Mouse (Mus musculus) heart, adult 11 months (tissue): Measurements from ENCODE around the gene Ank3.
A peak's percentile ranks its signal among the peaks of the same experiment; 100 is the strongest.

Source experiments
- DNase-seq: peaks from one replicate; pipeline ENCODE4 v3.0.0; 2022

The Ank3 gene

GRCm38 (mm10) chr10:70021667-70022066 lies 623.1 kb downstream of the Ank3 start:
- DNase-seq: peak; percentile 90

DNA sequence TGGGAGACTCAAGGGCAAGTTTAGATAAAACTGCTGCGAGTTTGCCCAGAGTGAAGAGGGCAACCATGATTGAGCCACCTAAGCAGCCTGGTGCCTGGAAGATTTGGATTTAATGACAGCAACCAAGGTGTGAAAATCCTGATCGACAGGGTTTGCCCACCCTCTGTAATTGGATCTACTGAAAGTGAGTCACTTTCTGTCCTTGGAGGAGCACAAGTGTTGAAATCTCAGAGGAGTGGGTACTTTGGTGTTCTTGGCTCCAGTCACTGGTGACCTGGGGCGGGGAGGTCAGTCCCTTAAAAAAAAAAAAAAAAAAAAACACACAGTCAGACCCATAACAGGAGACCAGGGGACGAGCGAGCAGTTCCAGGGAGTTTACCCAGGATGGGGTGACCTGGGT lies 624.0 kb downstream of the Ank3 start:
- DNase-seq: no peak

DNA sequence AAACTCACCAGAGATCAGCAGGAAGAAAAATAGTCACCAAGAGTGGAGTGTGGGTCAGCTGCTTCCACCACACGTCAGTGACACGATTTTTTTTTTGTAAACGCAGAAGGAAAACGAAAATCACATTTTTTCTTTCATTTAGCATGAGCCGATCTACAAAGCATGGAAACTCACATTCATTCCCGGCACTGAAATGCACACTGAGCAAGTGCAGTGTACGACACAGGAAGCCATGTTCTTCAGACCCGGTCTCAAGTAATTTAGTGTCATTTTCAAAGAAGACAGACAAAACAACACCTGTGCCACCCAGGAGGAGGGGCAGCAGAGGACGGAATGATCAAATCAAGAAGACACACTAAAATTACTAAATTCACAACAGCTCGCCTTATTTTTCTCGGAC lies 625.3 kb downstream of the Ank3 start:
- peak; percentile 71 for DNase-seq

DNA sequence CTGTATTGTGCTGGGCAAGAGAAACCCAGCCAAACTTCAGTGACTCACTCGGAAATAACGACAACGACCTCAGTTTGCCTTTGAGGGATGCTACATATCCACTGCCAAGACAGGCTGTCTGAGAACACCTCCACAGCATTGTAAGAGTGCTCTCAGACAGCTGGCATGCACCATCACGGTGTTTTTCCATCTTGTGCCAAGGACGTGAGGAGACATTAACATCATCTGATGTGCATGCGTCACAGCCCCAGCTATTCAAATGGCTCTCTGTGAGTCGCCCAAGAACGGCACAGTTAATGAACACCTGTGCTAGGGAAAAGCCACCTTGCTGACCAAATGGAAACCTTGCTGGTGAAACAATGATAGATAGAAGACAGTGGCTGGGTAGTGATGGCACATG lies 633.4 kb downstream of the Ank3 start:
- peak; percentile 67 for DNase-seq

- DNase-seq: peak; percentile 64
Measured at GRCm38 (mm10) chr10:70032982-70033381, 634.4 kb downstream of the Ank3 start.

DNA sequence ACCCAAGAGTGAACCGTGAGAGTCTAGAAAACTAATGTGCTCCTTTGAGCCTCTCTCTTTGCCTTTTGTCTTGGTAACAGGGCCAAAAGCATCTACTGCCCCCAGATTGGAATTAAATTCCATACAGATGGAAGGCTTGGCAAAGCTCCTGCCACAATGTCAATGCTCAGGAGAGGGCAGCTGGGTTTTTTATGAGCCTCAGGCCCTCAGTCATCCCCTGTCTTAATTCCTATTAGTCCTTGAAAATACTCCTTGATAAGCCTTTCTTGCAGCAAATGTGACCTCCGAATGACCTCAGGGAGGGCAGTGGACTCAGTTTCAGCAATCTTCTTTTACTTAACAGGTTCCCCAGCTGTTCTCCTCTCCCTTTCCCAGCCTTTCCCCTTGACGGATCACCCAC lies 635.3 kb downstream of the Ank3 start:
- DNase-seq: peak; percentile 18

DNA sequence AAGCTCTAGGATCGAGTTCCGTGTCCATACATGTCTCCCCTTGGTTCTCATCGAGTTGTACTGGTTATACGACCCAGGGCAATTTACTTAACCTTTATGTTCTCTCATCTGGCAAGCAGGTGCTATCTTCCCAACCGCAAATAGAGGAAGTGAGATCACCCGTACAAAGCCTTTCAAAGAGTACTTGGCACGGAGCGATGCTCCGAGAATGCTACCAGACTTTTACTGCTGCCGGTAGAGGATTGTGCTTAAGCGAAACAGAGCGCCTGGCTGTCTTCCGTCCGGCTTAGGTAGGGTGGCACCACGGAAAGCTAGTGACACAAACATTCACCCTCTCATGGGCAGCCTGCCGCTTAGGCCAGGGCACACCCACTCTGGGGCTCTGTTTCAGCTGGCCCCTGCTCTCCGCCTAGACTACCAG lies 641.3 kb downstream of the Ank3 start:
- DNase-seq: peak; percentile 88

DNA sequence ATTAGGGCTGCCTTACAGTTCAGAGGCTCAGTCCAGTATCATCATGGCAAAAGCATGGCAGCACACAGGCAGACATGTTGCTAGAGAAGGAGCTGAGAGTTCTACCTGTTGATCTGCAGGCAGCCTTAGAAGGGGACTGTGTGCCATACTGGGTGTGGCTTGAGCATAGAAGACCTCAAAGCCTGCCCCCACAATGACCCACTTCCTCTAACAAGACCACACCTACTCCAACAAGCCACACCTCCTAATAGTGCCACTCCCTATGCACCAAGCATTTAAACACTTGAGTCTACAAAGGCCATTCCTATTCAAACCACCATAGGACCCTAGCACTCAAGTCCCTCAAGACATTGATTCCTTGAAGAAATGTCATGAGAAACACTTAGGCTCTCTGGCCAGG lies 643.0 kb downstream of the Ank3 start:
- DNase-seq: peak; percentile 57

GRCm38 (mm10) chr10:70045722-70046121 lies 647.1 kb downstream of the Ank3 start:
- DNase-seq: peak; percentile 57

DNA sequence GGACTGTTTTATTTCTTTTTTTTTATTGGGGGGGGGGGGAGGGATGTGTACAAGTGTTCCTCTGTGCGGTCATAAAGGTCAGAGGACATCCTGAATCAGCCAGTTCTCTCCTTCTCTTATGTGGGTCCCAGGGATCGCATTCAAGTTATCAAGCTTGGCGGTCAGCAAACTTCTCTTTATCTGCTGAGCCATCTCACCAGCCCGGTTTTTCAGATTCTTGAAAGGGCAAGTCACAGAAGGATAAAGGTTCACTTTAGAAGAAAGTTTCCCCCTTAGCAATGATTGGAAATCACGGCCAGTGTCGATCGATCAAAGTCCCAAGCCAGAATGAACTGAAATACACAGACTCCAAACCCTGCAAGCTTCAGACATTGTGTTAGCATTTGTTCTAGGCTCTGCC lies 651.2 kb downstream of the Ank3 start:
- no peak for DNase-seq

GRCm38 (mm10) chr10:70055291-70055690 lies 656.7 kb downstream of the Ank3 start:
- peak; percentile 86 for DNase-seq

DNA sequence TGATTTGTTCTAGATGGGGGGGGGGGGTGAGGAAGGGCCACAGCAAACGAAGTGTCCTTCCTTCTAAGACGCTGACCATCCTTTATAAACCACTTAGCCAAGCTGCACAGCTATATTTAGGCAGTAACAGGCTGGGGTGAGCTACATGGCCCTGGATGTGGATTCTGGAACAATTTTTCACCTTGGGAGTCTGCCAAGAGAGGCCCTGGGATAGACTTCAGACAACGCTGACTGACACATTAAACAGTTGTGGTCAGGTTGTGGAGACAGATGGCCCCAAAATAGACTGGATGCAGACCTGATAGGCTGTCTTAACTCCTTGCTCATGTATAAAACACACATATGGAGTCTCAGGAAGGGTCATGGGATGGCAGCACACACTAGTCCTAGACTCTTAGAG lies 658.5 kb downstream of the Ank3 start:
- peak; percentile 95 for DNase-seq

GRCm38 (mm10) chr10:70060021-70060688 lies 661.6 kb downstream of the Ank3 start:
- peak; percentile 85 for DNase-seq

- peak; percentile 81 for DNase-seq
Measured at GRCm38 (mm10) chr10:70060689-70061081, 662.1 kb downstream of the Ank3 start.

- peak; percentile 77 for DNase-seq
Measured at GRCm38 (mm10) chr10:70063881-70064555, 665.4 kb downstream of the Ank3 start.

GRCm38 (mm10) chr10:70065191-70065590 lies 666.6 kb downstream of the Ank3 start:
- DNase-seq: no peak

- peak; percentile 61 for DNase-seq
Measured at GRCm38 (mm10) chr10:70066497-70067168, 668.1 kb downstream of the Ank3 start.

GRCm38 (mm10) chr10:70067169-70068115 lies 668.9 kb downstream of the Ank3 start:
- no peak for DNase-seq

GRCm38 (mm10) chr10:70069321-70069720 lies 670.7 kb downstream of the Ank3 start:
- peak; percentile 1 for DNase-seq

- peak; percentile 41 for DNase-seq
Measured at GRCm38 (mm10) chr10:70071334-70071733, 672.8 kb downstream of the Ank3 start.
